Mouse (Mus musculus): ENCODE measurements around the gene Hmx1. TPM values are rescaled to one million over a fixed set of nuclear protein-coding genes. Genes with fewer than 3 reads are reported as not detected.

The Hmx1 gene
- total RNA-seq, 2 experiments from 2014 or later = not detected

Other genes starting within 250 kb of the Hmx1 start
- gene Adra2c, start 110.8 kb upstream of the Hmx1 start, total RNA-seq (2021) = 1 to 10 TPM in 1 of 2 experiments, under 1 TPM in 1; 0.70 to 1.2 TPM
- gene Cpz, start 136.6 kb downstream of the Hmx1 start, total RNA-seq (2021) = 1 to 10 TPM in 1 of 2 experiments, under 1 TPM in 1; 0.35 to 1.1 TPM
- gene Trmt44, start 186.0 kb downstream of the Hmx1 start, total RNA-seq (2021) = 1 to 10 TPM; 7.1 to 7.7 TPM
- gene Acox3, start 193.9 kb downstream of the Hmx1 start, total RNA-seq (2021) = 10 to 100 TPM; 51.0 to 53.6 TPM

Measured in adrenal gland, adult 18-20 months (tissue).